ENCODE assay signal across 23 mouse cellular contexts in the genomic region with DNA sequence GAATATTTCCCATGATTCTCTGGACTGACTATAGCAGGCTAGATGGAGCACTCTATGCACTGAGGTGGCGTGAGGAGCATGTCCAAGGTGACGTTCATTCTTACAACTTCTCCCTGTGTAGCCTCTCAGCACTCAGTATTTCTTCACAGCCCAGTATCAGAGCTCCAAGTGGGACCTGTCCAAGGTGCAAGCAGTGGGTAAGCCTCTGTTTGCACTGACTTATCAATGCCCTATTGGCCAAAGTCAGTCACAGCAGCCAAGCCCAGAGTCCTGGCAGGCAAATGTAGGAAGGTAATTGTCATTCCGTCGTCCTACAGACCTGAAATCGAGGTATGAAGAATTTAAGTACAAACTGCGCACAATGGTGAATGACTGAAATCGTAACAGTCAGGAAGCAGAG. TPM values are rescaled to one million over a fixed set of nuclear protein-coding genes. Genes with fewer than 3 reads are reported as not detected.
DNase-seq lines count a peak whose midpoint lies in the region; ATAC-seq lines count a peak whose summit lies in the region.
"Had no signal": no experiment of that assay in that cellular context is flagged by ENCODE, and none has a peak within 500 bp of the region (broad histone marks: within the 10 kb centered on the region; RNA-seq: fewer than 3 reads in every experiment).

No protein-coding gene starts in this region.

- no peaks in the 10 kb centered on the region for H3K36me3 ChIP-seq in intestine, embryonic 16.5 days (ENCODE audit: control insufficient read depth, insufficient read depth, low read length)
- H3K36me3 ChIP-seq in intestine, embryonic 15.5 days = no peaks in the 10 kb centered on the region
- H3K36me3 ChIP-seq in hindbrain, embryonic 12.5 days = no peaks in the 10 kb centered on the region
- H3K36me3 ChIP-seq: forebrain, embryonic 10.5 days; G1E; heart, embryonic 10.5 days; heart, embryonic 13.5 days; hindbrain, embryonic 15.5 days had no signal

- DNase-seq in ES-CJ7 (ENCODE audit: low read depth, low spot score) = peak; percentile 36
- DNase-seq in ZHBTc4 (ENCODE audit: low read depth, low spot score) = peak; percentile 39
- DNase-seq in ovary, postnatal 36 days (ENCODE audit: low spot score) = no peak
- DNase-seq: adrenal gland, postnatal 10 days; cerebellum, adult 11 months; cerebellum, adult 2 months; cerebellum, postnatal 10 days; cerebellum, postnatal 36 days; gastrocnemius, postnatal 10 days; gastrocnemius, postnatal 36 days; heart, adult 2 months; heart, postnatal 14 days; heart, postnatal 4 days had no signal

- H3K4me1 ChIP-seq in intestine, embryonic 16.5 days (ENCODE audit: control insufficient read depth, insufficient read depth, low read length) = no peaks in the 10 kb centered on the region
- no peaks in the 10 kb centered on the region for H3K4me1 ChIP-seq in intestine, embryonic 15.5 days (replicated peaks)
- peaks cover 7% of the 10 kb centered on the region; the same call in 1 of the 2 replicates for H3K4me1 ChIP-seq in hindbrain, embryonic 12.5 days

- H3K27me3 ChIP-seq in intestine, embryonic 16.5 days (replicated peaks; ENCODE audit: control insufficient read depth, insufficient read depth, low read length) = no peaks in the 10 kb centered on the region
- no peaks in the 10 kb centered on the region for H3K27me3 ChIP-seq in intestine, embryonic 15.5 days (replicated peaks)
- H3K27me3 ChIP-seq in hindbrain, embryonic 12.5 days = no peaks in the 10 kb centered on the region
- H3K27me3 ChIP-seq: hindbrain, embryonic 15.5 days had no signal

- H3K9ac ChIP-seq in intestine, embryonic 16.5 days (ENCODE audit: low read depth, low read length) = no peak overlapping the region
- no peak overlapping the region for H3K9ac ChIP-seq in intestine, embryonic 15.5 days
- no peak overlapping the region for H3K9ac ChIP-seq in hindbrain, embryonic 12.5 days
- H3K9ac ChIP-seq: forebrain, embryonic 13.5 days; heart, embryonic 13.5 days; hindbrain, embryonic 15.5 days had no signal

- H3K4me2 ChIP-seq in intestine, embryonic 16.5 days (ENCODE audit: low read depth, low read length) = no peak overlapping the region
- no peak overlapping the region for H3K4me2 ChIP-seq in intestine, embryonic 15.5 days (replicated peaks)
- H3K4me2 ChIP-seq in hindbrain, embryonic 12.5 days (replicated peaks) = no peak overlapping the region
- H3K4me2 ChIP-seq: forebrain, embryonic 13.5 days; hindbrain, embryonic 15.5 days had no signal

- ATAC-seq in intestine, embryonic 16.5 days = 0 out of 2 replicates have a peak, but pooled peaks have one; percentile 33
- ATAC-seq in intestine, embryonic 15.5 days = no peak
- no peak for ATAC-seq in hindbrain, embryonic 12.5 days (ENCODE audit: low FRiP score)
- ATAC-seq: forebrain, embryonic 13.5 days; forebrain, embryonic 16.5 days had no signal

- no peak overlapping the region for H3K4me3 ChIP-seq in intestine, embryonic 16.5 days (ENCODE audit: low read length)
- H3K4me3 ChIP-seq in intestine, embryonic 15.5 days (replicated peaks) = no peak overlapping the region
- H3K4me3 ChIP-seq in hindbrain, embryonic 12.5 days = no peak overlapping the region
- H3K4me3 ChIP-seq: forebrain, embryonic 10.5 days; forebrain, embryonic 13.5 days; heart, adult 2 months; heart, embryonic 10.5 days; heart, embryonic 13.5 days; hindbrain, embryonic 15.5 days had no signal

- 73% methylated on average over 7 of the region's 7 CpGs for WGBS in intestine, embryonic 16.5 days
- WGBS in intestine, embryonic 15.5 days = 78% methylated on average over 7 of the region's 7 CpGs
- WGBS in hindbrain, embryonic 12.5 days = 81% methylated on average over 7 of the region's 7 CpGs

- no peak overlapping the region for H3K27ac ChIP-seq in intestine, embryonic 16.5 days (ENCODE audit: low read length)
- H3K27ac ChIP-seq in intestine, embryonic 15.5 days = no peak overlapping the region
- H3K27ac ChIP-seq in hindbrain, embryonic 12.5 days = no peak overlapping the region
- H3K27ac ChIP-seq: forebrain, embryonic 10.5 days; forebrain, embryonic 13.5 days; heart, adult 2 months had no signal

- no peaks in the 10 kb centered on the region for H3K9me3 ChIP-seq in intestine, embryonic 16.5 days (ENCODE audit: control insufficient read depth, low read length)
- no peaks in the 10 kb centered on the region for H3K9me3 ChIP-seq in intestine, embryonic 15.5 days
- H3K9me3 ChIP-seq in hindbrain, embryonic 12.5 days (replicated peaks) = no peaks in the 10 kb centered on the region
- H3K9me3 ChIP-seq: forebrain, embryonic 10.5 days; forebrain, embryonic 13.5 days; G1E; heart, embryonic 10.5 days; heart, embryonic 13.5 days; hindbrain, embryonic 15.5 days had no signal

RNA-seq across cellular contexts. Expression of a gene that starts 21.9 kb away (rescaled TPM):
- 95.8 and 101 TPM in 2 replicates for polyA plus RNA-seq in intestine, embryonic 16.5 days (2015; fragmentation: Nextera tagmentation; extraction: Ambion mirVana)
- polyA plus RNA-seq in intestine, embryonic 15.5 days (2015; fragmentation: Nextera tagmentation; extraction: Ambion mirVana) = 82.5 and 84.9 TPM in 2 replicates
- 83.9 and 84.7 TPM in 2 replicates for polyA plus RNA-seq in hindbrain, embryonic 12.5 days (2016; fragmentation: Nextera tagmentation; extraction: Ambion mirVana)

RNA-seq across cellular contexts. Expression of a gene that starts 30.9 kb away (rescaled TPM):
- 5.4 and 6.2 TPM in 2 replicates for polyA plus RNA-seq in intestine, embryonic 16.5 days (2015; fragmentation: Nextera tagmentation; extraction: Ambion mirVana)
- polyA plus RNA-seq in intestine, embryonic 15.5 days (2015; fragmentation: Nextera tagmentation; extraction: Ambion mirVana) = 5.7 and 6.2 TPM in 2 replicates
- 2.9 and 3.5 TPM in 2 replicates for polyA plus RNA-seq in hindbrain, embryonic 12.5 days (2016; fragmentation: Nextera tagmentation; extraction: Ambion mirVana)
- polyA plus RNA-seq: G1E had no signal
